Mouse (Mus musculus) activated CD4-positive, CD25-positive, alpha-beta regulatory T cell, adult 4 months (primary cell): ENCODE results near the gene Dapk2. TPM values are rescaled to one million over a fixed set of nuclear protein-coding genes. Genes with fewer than 3 reads are reported as not detected.

ENCODE experiments used
- ATAC-seq: one replicate; pipeline ENCODE4 v1.8.0; 2017
- polyA plus RNA-seq, 2 experiments: library from polyadenylated mRNA; unstranded; fragments of 100-300 nt; shearing (Covaris generic); gene quantifications; one replicate each; pipeline ENCODE4 v1.2.1; 2017

The Dapk2 gene
- polyA plus RNA-seq, 2 experiments from 2014 or later = 0.82 to 2.6 TPM

DNA sequence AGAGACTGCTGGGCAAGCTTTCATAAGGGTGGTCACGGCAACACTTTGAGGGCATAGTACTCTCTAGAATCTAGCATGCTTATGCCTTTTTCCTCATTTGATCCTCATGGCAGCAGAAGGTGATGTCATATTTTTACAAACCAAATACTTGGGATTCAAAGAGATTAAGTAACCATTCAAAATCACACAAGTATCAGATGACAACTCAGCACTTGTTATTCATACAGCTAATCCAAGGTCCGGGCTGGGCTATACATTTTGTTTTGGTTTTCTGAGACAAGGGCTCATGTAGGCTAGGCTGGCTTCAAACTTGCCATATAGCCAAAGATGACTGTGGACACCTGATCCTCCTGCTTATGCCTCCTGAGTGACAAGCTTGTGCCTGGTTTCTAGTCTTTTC is 78.6 kb downstream of the Dapk2 start:
- ATAC-seq = no peak

DNA sequence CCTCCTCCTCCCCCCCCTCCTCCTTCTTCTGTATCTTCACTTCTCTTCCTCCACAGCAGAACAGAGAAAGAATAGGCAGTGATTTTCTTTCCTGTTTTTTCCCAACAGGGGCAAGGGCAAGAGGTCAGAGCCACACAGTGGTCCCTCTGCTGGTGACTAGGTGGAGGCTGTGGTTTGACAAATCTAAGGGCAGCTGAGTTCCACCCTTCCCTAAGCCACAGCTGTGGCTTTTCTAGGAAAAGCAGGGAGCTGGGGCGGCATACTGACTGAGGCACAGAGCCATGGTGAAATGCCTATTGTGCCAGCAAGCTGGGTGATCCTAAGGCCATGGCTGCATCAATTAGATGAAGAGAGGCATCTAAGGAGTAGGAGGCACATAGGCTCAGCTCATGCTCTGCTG is 79.7 kb downstream of the Dapk2 start:
- no peak for ATAC-seq

DNA sequence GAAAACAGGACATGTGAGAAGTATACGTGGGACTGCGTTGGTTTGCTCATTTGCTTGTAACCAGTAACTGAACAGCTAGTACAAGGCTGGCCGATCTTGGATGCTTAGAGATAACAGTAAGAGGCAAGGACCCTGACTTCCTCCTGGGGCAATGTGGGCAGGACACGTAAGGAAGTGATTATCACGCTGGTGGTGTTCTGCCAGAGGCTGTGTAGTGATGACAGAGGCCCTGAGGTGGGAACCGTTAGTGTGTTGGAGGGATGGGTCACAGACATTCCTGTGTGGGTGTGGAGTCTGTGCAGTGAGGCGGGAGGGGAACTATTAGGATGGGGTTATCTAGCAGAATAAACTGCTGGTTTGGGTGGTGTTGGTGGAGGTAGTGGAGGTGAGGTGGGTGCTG is 81.2 kb downstream of the Dapk2 start:
- ATAC-seq = no peak

DNA sequence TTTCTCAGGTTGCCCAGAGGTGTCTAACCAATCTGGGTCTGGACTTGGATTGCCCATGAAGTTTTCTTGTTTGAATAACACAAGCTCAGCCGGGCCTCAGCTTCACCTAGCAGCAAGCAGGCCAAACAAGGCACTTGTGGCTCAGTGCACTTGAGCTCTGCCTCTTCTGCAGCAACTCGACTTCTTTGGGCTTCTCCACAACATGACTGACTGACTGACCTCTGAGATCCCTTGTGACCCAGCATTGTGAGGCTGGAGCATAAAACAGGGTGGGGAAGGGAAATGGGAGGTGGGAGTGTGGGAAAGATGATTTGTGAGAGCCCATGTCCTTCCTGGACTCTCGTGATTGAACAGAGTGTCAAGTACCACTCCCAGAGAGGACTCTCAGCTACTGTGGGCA is 81.7 kb downstream of the Dapk2 start:
- no peak for ATAC-seq

DNA sequence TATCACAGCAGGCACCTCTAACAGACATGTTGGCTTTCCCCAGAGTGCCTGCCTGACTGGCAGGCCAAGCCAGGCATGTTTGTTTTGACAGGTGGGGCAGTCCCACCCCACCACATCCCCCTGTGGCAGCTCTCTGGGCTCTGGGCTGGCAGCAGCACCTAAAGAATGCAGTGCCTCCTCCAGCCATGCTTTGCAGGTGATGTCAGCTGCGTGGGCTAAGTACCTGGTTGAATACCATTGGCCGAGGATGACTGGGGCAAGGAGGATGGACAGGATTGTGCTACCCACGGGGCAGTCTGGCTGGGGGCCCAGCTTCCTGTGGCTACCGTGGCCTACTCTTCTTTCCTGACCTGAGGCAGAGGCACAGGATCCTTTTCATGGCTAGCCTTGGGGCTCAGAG is 82.5 kb downstream of the Dapk2 start:
- no peak for ATAC-seq

DNA sequence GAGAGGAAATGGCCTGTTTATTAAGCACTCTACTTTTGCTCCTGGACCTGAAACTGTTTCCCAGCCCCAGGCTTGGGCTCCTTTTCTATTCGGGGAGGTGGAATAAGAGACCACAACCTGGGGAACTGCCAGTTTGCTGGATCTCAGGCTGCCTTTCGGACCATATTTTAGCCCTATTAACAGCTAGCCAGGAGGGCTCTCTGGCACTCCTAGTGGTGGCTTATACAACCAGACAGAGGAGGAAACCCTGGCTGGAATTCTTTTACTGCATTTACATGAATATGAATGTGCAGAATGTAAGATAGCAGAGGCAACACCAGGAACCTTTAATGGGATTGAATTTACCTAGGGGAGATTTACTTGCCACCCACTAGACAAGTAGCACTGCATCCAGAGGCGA is 83.0 kb downstream of the Dapk2 start:
- ATAC-seq = no peak

DNA sequence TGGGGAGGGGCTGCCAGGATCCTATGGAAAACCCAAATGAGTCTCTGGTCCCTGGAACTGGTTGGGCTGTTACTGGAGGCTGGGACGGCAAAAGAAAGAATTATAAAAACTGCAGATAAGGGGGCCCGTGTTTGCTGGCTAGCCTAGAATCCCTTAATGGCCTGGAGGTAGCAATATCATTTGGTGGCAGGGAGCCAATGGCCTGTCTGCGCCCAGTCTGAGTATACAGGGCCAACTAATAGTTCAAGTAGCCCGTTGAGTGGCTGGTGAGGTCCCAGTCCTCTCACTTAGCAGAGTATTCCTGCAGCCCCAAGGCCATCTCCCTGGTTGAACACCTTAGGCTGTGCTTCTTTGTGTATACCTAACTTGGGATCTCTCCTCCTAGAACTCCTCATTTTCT is 83.7 kb downstream of the Dapk2 start:
- no peak for ATAC-seq

DNA sequence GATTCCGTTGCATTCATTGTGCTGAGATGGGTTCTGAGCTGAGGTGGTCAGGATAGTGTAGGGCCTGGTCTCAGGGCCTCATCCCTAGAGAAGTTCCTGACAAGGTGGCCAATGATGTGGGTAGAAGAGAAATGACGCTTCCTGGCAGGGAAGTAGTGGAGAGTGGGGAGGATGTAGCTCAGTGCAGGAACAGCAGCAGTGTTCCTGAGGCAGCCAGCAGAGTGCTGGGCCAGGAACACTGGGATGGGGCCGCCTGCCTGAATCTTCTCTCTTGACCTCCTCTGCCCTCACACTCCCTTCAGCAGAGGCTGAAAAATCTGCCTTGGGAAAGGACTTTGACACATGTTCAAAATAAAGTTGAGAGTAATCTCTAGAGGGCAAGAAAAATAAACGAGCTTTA is 85.2 kb downstream of the Dapk2 start:
- ATAC-seq = no peak

DNA sequence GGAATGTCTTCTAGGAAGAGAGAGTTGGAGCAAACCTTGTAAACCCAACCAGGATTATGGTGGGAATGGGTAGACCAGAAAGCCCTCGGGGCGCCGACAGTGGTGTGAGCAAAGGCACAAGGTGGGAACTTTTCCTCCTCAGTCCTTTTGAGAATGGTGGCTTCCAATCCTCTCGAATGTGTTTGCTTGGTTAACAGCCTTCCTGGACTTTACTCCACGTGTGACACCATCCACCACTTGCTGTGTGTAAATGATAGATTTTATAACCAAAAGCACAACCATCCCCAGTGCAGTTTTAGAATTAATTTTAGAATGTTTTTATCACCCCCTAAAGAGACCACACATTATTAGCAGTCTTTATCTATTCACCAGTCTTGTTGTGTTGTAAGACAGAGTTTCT is 86.1 kb downstream of the Dapk2 start:
- ATAC-seq = no peak

DNA sequence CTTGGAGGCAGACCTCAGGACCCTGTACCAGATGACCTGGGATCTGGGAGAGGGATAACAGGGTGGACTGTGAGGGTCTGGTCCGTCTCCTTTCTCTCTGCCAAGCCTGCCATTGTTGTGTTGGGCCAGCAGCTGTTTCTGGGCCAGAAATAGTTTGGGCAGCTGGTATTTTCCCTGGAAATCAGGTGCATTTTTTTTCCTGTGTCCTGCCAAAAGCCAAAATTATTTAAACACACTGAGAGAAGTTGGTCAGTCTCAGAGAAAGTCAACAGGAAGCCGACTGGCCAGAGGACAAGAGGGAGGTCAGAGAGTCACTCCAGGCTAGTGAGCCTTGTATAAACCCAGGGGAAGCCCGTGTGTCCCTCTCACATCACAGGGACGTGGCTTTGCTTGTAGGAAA is 87.7 kb downstream of the Dapk2 start:
- ATAC-seq = no peak

DNA sequence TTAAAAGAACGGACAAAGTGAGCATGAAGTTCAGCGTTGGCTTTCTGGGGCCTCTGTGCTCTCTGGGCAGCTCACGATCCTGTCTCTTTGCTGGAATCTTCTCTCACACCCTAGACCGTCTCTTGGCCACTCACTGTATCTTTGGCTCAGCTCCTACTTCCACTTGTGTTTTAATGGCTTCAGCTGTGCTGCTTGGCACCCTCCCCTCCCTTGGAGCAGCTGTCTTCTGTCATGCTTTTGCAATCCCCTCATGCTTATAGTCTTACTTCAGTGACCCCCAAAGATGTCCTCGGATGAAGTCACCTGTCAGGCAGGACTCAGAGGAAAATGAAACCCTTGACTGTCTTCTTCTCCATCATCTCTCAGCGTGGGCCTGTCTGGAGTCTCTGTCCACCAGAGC is 91.3 kb downstream of the Dapk2 start:
- no peak for ATAC-seq

DNA sequence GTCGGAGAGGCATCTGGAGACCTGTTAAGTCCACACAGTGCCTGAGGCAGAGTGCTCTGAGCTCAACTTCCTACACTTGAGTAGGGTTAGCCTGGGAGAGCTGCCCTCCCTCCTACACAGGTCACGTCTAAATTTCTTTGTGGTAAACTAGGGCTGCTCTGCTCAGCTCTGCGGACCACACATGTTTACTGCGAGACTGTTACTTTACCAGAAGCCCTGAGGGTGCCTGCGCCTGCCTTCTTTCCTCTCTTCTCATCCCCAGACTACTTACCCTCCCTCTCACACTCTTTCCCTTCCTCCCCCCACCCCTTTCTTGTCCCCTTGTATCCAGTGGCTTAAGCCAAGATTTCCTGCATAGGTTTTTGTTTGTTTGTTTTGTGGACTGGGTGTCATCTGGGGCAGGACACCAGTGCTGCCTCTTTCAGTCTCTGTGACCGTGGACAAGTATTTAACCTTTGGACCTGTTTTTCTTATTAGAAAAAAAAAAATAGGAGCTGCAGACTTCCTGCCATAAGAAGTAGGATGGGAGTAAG is 93.2 kb downstream of the Dapk2 start:
- no peak for ATAC-seq

DNA sequence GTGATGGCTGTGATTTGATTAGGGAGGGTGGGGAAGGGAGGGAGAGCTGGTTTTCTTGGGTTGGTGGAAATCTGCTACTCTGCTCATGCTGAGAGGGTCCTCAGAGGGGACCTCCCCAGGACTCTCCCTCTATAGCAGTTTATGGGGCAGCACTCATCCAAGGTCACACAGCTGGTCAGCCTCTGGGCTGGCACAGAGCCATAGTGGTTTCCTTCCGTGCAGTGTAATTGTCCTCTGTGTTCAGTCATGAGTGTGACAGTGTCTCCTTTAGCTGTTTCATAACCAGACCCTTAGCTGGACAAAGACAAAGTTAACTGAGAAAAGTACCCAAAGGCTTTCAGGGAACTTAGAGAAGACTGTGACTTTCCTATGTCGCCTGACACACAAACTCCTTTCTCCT is 103.7 kb downstream of the Dapk2 start:
- no peak for ATAC-seq

DNA sequence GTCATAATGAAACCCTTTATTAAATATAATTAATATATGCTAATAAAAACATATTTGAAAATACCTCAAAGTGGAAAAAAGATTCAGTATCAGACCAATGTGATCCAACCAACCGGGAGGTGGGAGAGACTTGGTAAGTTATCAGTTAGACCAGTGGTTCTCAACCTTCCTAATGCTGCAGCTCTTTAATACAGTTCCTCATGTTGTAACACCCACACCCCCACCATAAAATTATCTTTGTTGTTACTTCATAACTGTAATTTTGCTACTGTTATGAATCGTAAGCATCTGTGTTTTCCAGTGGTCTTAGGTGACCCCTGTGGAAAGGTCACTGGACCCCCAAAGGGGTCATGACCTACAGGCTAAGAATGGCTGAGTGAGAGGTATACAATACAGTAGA is 105.7 kb downstream of the Dapk2 start:
- no peak for ATAC-seq

DNA sequence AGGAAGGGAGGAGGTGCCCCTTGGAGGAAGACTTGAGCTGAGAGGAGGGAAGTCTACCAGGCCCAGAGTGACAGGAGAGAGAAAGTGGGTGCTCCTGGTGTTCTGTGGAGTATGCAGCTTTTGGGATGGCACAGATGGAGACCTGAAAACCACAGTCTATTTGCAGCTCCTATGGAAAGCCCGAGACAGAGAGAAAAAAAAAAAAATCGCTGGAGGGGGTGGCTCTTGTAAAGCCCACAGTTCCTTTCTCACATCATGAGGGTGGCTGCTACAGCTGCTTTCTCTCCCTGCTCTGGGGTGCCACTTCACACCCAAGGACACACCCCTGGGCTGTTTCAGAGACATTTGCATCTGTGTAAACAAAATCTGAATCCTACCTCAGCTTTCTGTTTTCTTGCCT is 107.6 kb downstream of the Dapk2 start:
- no peak for ATAC-seq

DNA sequence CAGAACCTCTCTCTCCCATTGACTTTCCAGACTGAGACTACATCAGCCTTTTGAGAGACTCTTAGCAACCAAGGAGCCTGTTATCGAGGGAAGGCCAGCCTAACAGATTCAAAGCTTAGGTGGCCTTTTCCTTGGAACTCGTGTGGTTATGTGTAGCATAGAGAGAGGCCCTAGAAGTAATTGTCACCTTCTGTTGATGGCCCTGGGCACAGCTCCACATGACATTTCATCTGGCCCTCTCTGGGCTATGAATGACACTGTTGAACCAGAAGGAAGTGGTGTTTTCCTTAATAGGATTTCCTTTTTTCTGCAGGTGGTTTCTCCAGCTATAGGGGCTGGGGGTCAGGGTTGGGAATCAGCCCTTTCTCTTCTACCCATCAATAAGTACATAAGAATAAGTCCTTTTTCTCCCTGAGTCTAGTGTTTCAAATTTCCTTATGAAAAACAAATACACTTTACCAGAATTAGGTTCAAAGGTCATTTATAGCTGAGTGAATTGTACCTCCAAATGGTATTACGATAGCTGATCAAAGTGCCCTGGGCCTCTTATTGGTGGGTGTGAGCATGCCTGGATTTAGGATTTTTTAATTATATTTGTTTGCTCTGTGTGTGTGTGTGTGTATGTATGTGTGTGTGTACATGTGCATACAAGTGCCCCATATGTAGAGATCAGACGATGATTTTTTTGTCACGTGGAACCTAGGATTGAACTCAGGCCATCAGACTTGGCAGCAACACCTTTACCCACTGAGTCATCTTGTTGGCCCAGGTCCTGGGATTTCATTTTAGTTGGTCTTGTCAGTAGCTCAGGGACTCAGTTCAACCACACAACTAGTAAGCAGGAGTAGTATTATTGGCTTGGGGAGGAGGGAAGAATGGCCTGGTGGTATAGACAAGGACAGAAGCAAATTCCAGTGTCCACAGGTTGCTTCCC is 108.5 kb downstream of the Dapk2 start:
- ATAC-seq = no peak

DNA sequence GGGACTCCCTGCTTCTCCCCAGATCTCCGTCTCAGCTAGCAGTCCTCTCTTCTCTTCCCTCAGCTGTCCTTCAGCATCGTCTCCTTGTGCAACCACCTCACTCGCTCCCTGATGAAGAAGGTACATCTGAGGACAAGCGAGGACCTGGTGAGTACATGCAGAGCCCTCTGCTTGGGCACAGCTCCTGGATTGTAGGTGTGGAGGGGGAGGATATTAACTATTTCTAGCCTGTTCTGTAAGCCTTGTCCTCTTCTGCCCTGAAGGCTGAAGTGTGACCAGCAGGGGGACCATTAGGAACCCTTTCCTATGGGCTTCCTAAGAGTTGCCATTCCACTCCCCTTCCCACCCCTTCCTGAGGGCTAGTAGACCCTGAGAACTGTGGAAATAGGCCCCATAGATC is 110.8 kb downstream of the Dapk2 start:
- ATAC-seq = no peak

DNA sequence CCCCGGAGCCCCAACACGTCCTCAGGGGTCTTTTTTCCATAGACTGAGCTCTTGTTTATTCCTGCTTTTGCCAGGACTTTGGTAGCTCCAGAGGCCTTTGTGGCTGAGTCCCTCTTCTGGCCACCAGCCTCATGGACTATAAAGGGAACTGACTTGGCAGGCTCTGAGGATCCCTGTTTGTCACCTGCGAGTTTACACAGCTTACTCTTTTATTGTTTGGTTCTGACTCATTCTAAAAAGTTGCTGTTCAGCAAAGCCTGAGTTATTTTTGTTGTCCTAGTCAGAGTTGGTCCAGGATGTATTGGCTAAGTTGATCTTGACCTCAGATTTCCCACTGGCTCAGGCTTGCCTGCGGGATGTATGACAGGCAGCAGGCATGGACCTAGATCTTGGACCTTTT is 112.0 kb downstream of the Dapk2 start:
- no peak for ATAC-seq

DNA sequence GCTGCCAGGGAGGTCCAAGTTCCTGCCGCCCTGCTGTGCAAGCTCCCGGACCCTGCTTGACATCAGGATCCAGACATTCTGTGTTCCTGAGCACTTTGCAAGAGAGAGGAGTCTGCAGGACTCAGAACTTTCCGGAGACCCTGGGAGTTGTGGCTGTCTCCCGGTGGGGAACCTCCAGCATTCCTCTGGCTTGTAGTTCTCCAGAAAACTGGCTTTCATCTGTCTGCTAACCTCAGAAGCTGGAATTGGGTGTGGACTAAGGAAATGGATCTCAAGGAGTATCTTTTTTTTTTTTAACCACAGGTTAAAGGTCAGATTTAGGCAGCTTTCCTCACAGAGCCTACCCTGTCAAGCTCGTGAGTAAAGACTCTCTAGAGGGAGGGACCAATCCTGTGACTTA is 113.7 kb downstream of the Dapk2 start:
- ATAC-seq = no peak

DNA sequence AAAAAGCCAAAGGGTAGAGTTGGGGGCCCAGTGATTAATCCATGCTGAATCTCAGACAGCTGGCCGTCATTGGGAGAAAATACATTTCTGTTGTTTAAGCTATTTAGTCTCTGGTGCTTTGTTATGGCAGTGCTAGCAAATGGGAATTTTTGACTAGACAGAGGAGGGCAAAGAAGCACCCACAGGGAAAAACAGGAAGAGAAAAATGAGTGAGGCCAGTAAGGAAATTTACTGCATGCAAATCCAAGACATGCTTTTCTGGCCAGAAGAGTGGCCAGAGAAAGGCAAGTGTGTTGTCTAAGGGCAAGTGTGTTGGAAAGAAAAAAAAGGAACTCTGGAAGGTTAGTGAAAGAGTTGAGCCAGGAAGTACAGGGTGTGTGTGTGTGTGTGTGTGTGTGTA is 115.6 kb downstream of the Dapk2 start:
- ATAC-seq = no peak

DNA sequence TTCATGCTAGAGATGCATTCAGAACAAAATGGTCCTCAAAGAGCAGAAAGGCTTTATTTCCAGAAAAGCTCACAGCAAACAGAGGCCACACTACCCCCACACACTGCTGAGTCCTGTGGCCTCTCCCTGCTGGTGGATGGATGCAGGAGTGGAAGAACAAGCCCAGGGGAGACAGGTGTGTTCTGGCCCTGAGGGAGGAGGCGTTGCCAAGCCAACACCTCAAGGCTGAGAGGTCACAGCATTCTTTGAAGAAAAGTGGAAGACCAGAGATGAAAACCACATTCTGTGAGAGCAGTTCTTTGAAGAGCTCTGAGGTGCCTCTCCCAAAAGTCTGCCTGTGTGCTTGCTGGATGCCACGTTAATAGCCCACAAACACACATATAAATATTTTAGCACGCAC is 116.6 kb downstream of the Dapk2 start:
- no peak for ATAC-seq

DNA sequence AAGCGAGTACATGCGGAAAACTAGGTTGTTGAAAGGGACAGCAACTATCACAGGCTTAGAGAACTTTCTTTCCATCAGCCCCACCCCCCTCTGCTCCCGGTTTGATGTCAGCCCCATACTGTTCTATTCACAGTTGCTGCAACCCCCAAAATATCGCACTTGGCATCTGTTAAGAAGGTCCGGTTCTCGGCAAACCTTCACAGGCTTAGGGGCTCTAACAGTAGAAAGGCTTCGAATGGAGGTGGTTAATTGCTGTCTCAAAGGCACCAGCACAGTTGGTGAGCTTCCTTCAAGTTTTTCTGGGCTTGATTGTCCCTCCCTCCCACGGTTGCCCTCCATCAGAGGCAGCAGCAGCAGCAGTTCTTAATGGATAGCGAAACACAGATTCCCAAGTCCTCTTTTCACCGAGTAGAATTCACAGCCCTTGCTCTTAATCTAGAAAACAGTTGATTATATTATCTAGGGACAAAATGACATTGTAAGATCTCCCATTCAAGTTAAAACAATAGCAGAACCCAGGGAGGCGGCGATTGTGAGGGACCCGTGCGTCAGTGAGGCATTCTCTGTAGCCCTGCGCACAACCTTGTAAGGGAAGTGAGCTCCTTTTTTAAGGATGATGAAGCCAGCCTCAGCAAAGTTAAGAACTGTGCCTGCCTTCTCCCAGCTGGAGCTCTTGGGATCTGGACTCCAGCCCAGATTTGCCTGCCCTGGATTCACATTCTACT is 117.4 kb downstream of the Dapk2 start:
- ATAC-seq = no peak

DNA sequence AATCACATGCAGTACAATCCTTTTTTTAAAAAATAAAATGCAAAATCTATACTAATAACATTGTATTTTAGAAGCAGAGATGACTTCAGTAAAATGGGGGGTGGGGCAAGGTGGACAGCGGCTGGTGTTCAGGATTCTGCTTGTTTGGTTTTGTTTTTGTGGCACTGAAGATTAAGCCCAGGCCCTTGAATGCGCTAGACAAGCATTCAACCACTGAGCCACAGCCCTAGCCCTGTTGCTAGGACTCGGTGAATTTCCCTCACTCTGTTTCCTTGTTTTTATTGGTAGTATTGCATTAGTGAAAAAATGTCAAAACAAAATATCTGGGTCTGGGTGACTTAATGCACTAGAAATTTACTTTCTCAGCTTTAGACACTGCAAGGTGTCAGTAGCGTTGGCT is 118.0 kb downstream of the Dapk2 start:
- no peak for ATAC-seq
